Mouse (Mus musculus) ES-E14 (cell line): ENCODE measurements at regions not wholly inside any gene's neighbourhood (a gene's known extent, or its start where the extent isn't known, plus 50 kb on each side); places are given as distances from the start of the nearest gene placed in this dataset.

ENCODE experiments used
- DNase-seq: peaks from one replicate; pipeline ENCODE4 v3.0.0-alpha.2; 2013; ENCODE audit warnings: low read depth, low spot score
- H3K27ac ChIP-seq: 2 replicates; pipeline ENCODE4 v1.5.1; 2012; ENCODE audit warnings: low read depth, mild to moderate bottlenecking, low read length, moderate library complexity, mixed read lengths; ENCODE audit not compliant: poor library complexity, insufficient read depth, severe bottlenecking
- H3K36me3 ChIP-seq: 2 replicates; pipeline ENCODE4 v1.6.1; 2012; ENCODE audit warnings: mild to moderate bottlenecking, low read length, moderate library complexity, mixed read lengths; ENCODE audit not compliant: control insufficient read depth, poor library complexity, insufficient read depth, severe bottlenecking
- H3K4me1 ChIP-seq, 2 experiments: fragments of 150-350 bp in 1 of 2; sonication (generic) in 1 of 2; 2 replicates each; pipeline ENCODE4 v1.6.1; 2012; ENCODE audit warnings: low read length in 2 of 2, mild to moderate bottlenecking in 1 of 2, mixed read lengths in 1 of 2; ENCODE audit not compliant: control insufficient read depth in 2 of 2, insufficient read depth in 2 of 2, poor library complexity in 1 of 2
- H3K4me3 ChIP-seq, 2 experiments: fragments of 150-350 bp in 1 of 2; sonication (generic) in 1 of 2; 2 replicates each; pipeline ENCODE4 v1.5.1; 2012; ENCODE audit warnings: low read length in 2 of 2, low read depth in 1 of 2, mild to moderate bottlenecking in 1 of 2, mixed read lengths in 1 of 2; ENCODE audit not compliant: insufficient read depth in 1 of 2, poor library complexity in 1 of 2, severe bottlenecking in 1 of 2
- H3K9ac ChIP-seq: 2 replicates; pipeline ENCODE4 v1.6.1; 2012; ENCODE audit warnings: low read depth, mild to moderate bottlenecking, low read length, mixed read lengths; ENCODE audit not compliant: poor library complexity, insufficient read depth, severe bottlenecking
- H3K9me3 ChIP-seq: fragments of 150-350 bp; sonication (generic); 2 replicates; pipeline ENCODE4 v1.6.1; 2012; ENCODE audit warnings: low read depth, mild to moderate bottlenecking, low read length; ENCODE audit not compliant: control insufficient read depth, insufficient read depth
- CHD2 ChIP-seq: IDR thresholded peaks from 2 replicates; pipeline ENCODE4 v1.6.1; 2014; ENCODE audit warnings: mild to moderate bottlenecking, low read depth, low read length, inconsistent platforms
- HCFC1 ChIP-seq: IDR thresholded peaks from 2 replicates; pipeline ENCODE4 v1.6.1; 2012; ENCODE audit warnings: low read length, inconsistent platforms, borderline replicate concordance; ENCODE audit not compliant: insufficient read depth
- MAFK ChIP-seq: IDR thresholded peaks from 2 replicates; pipeline ENCODE4 v1.6.1; 2014; ENCODE audit warnings: mild to moderate bottlenecking, low read depth, low read length, inconsistent platforms; ENCODE audit not compliant: insufficient read depth
- ZC3H11A ChIP-seq: IDR thresholded peaks from 2 replicates; pipeline ENCODE4 v1.6.1; 2012; ENCODE audit warnings: low read depth, mild to moderate bottlenecking, inconsistent platforms, low read length, borderline replicate concordance
- ZNF384 ChIP-seq: IDR thresholded peaks from 2 replicates; pipeline ENCODE4 v1.6.1; 2012; ENCODE audit warnings: low read depth, low read length, inconsistent platforms
- in situ Hi-C, 2 experiments: fragments of 600-800 bp; cut with MboI; formaldehyde crosslinking; loops; one replicate each; pipeline ENCODE4 v1.15.1; 2025; ENCODE audit warnings: low sequenced_read_pairs in 2 of 2, inconsistent platforms in 1 of 2; ENCODE audit not compliant: unreplicated experiment in 2 of 2

DNA sequence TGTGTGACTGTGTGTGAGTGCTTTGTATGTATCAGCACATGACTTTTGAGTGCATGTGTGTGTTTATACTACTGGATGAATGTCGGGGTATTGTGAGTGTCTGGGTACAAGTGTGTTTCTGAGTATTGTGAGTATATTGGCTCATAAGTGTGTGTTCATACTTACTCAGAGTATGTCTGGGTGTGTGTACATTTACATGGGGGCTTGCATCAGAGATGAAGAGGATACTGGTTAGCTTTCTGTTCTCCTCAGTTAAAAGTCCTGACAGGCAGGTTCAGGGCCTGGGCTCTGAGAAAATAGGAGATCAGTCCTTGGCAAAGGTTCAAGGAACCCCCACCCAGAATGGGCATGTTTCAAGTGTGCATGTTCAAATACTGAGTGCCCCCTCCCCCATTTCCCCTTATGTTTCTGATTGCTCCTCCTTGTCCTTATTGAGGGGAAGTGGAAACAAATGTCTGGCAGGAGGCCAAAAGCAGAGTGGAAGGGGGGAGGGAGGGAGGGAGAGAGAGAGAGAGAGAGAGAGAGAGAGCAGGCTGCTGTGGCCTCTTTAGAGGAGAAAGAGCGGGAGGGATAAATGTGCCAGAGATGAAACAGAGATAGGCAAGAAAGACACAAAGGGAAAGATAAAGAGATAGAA, 61.9 kb downstream of the Calml3 start:
- Histone ChIP-seq H3K36me3 (no peaks in the 10 kb centered on the region), H3K9me3 (no peaks in the 10 kb centered on the region), H3K9ac (no peak overlapping the region), H3K4me3 (no peak overlapping the region), H3K27ac (no peak overlapping the region), H3K4me1 (0 out of 4 replicates have a peak, but pooled peaks cover 0 to 1% of the 10 kb centered on the region in 2 experiments)
- in situ Hi-C loops: no loop called here
- no peak for DNase-seq
- TF ChIP-seq ZC3H11A (no peak), ZNF384 (no peak), HCFC1 (no peak), CHD2 (no peak), MAFK (no peak)

DNA sequence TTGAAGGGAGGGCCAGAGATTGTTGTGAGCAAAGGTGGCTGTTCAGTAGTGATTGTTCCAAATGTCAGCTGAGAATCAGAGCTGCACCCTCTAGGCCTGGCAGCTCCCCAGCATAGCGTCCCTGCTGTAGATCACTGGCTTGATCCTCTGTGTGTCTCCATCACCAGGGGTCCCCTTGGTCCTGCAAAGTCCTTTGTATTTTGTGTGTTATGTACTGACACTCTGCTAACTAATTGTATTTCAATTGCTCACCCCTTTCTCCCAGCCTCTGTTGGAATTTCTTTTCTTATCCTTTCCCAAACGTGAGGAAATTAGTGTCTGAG, 73.5 kb downstream of the Calml3 start:
- Histone ChIP-seq H3K27ac (no peak overlapping the region), H3K36me3 (no peaks in the 10 kb centered on the region), H3K4me1 (peaks cover 0 to 2% of the 10 kb centered on the region in 2 experiments; a peak in 1 of 4 replicates), H3K9ac (no peak overlapping the region), H3K9me3 (no peaks in the 10 kb centered on the region), H3K4me3 (no peak overlapping the region)
- no peak for DNase-seq
- in situ Hi-C loops: no loop called here
- TF ChIP-seq ZNF384: no peak
- TF ChIP-seq MAFK: no peak
- TF ChIP-seq ZC3H11A: no peak

DNA sequence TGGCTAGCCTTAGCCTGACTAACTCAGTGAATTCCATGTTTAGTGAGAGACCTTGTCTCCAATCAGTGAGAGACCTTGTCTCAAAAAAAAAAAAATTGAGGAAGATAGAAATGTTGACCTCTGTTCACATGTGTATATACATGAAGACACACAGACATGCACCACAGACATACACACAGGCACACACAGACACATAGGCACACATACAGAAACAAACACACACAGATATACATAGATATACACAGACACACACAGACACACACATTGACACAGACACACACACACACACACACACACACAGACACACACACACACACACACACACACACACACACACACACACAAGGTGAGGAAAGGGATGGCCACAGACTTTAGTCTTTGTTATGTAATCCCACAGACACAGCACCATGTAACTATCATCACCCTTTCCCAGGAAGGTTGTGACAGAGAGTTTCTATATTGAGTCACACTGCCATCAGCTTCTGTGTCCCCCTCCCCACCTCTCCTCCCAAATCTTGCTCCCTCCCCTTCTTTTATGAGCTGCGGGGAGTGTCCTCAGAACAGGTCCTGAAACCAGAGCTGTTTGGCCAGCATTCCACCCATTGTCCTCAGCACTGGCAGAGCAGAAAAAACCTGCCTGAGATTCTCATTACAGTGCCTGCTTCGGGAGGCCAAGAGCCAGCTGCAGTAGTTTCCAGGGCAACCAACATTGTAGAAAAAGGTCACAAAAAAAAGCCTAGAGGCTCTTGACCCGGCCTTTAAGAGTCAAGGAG, 74.0 kb downstream of the Calml3 start:
- in situ Hi-C loops: no loop called here
- TF ChIP-seq CHD2 (no peak), MAFK (no peak), ZNF384 (peak; percentile 52; the same call in 1 of the 2 replicates)
- Histone ChIP-seq H3K9me3 (no peaks in the 10 kb centered on the region), H3K9ac (no peak overlapping the region), H3K4me3 (no peak overlapping the region), H3K27ac (no peak overlapping the region), H3K36me3 (no peaks in the 10 kb centered on the region), H3K4me1 (peaks cover 0 to 2% of the 10 kb centered on the region in 2 experiments; a peak in 1 of 4 replicates)
- peak; percentile 17 for DNase-seq

GRCm38 (mm10) chr13:3728888-3729287, 75.2 kb downstream of the Calml3 start:
- no peak for DNase-seq
- Histone ChIP-seq H3K27ac (no peak overlapping the region), H3K36me3 (no peaks in the 10 kb centered on the region), H3K9ac (no peak overlapping the region), H3K4me1 (peaks cover 0 to 2% of the 10 kb centered on the region in 2 experiments; a peak in 1 of 4 replicates), H3K9me3 (no peaks in the 10 kb centered on the region), H3K4me3 (no peak overlapping the region)
- no peak for TF ChIP-seq MAFK
- TF ChIP-seq ZNF384: no peak
- TF ChIP-seq CHD2: no peak
- TF ChIP-seq ZC3H11A: no peak
- no peak for TF ChIP-seq HCFC1
- in situ Hi-C loops: no loop called here

GRCm38 (mm10) chr13:3726331-3726781, 77.8 kb downstream of the Calml3 start:
- no peak overlapping the region for H3K9ac ChIP-seq
- TF ChIP-seq HCFC1 (no peak), ZC3H11A (no peak)
- no peak overlapping the region for H3K4me3 ChIP-seq
- H3K4me1 ChIP-seq: peaks cover 0 to 2% of the 10 kb centered on the region in 2 experiments; a peak in 1 of 4 replicates
- no peaks in the 10 kb centered on the region for H3K9me3 ChIP-seq
- in situ Hi-C loops: no loop called here
- DNase-seq: no peak
- no peaks in the 10 kb centered on the region for H3K36me3 ChIP-seq
- H3K27ac ChIP-seq: no peak overlapping the region
